Mouse (Mus musculus): ENCODE results near the gene P2rx7. TPM values are rescaled to one million over a fixed set of nuclear protein-coding genes. Genes with fewer than 3 reads are reported as not detected.

The P2rx7 gene
- polyA plus RNA-seq, 1 experiment: 7.7 TPM

DNA sequence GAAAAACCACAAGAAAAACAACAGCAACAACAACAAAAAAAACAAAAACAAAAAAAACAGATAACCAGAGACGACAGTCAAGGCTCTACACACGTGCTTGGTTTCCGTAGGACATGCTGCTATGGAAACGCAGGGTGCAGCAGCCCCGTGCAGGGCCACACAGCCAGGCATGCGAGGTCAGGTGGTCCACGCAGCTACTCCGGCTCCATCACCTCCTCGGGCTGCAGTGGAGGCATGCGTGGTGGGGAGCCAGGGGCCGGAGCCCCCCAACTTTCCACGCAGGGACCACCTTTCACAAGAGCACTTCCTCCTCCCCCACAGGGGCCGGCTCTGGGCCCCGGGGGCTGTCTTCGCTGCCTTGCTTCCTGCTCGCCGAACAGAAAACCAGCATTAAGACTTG lies 90.2 kb downstream of the P2rx7 start:
- DNase-seq (ENCODE audit: low read depth): no peak
- TF ChIP-seq CTCF (IDR thresholded peaks at IDR 0.05; ENCODE audit: borderline replicate concordance, extremely low read depth, insufficient read depth, insufficient read length): no peak
- no peak for TF ChIP-seq POLR2A (IDR thresholded peaks at IDR 0.05; ENCODE audit: borderline replicate concordance, extremely low read depth, insufficient read depth, insufficient read length, poor library complexity, severe bottlenecking)

DNA sequence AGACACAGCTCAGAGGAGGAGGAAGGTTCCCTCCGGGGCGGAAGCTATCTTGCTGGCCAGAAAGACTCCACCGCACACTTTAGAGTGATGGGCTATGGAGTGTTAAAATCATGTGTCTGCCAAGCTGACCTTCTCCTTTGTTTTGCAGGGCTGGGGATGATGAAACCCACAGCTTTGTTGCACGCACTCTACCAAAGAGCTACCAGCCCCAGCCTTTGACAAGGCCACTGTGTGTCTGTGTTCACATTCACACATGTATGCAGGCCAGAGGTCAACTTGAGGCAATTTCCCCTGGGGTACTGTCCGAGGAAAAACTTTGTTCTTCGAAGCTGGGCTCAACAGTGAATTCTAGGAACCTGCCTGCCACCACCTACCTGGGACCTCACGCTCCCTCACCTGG lies 92.1 kb downstream of the P2rx7 start:
- TF ChIP-seq CTCF (IDR thresholded peaks at IDR 0.05; ENCODE audit: borderline replicate concordance, extremely low read depth, insufficient read depth, insufficient read length): no peak
- no peak for TF ChIP-seq POLR2A (IDR thresholded peaks at IDR 0.05; ENCODE audit: borderline replicate concordance, extremely low read depth, insufficient read depth, insufficient read length, poor library complexity, severe bottlenecking)
- no peak for DNase-seq (ENCODE audit: low read depth)

DNA sequence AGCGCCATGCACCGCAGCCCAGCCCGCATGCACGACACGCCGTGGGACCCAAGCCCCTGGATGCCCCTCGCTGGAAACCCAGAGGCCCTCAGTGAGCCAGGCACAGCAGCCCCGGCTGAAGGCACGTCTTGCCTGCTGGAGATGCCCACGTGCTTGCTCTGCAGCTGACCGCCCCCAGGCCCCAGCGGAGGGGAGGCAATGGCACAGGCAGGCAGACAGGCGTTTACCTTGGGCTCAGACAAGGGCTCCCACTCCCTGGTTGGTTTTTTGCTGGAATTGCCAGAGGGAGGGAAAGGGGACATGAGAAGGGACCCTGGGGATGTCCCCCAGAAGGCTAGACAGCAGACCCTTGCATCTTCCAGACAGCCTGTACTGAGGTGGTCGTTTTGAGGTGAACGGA lies 93.0 kb downstream of the P2rx7 start:
- DNase-seq (ENCODE audit: low read depth): no peak
- TF ChIP-seq CTCF (IDR thresholded peaks at IDR 0.05; ENCODE audit: borderline replicate concordance, extremely low read depth, insufficient read depth, insufficient read length) (no peak), POLR2A (IDR thresholded peaks at IDR 0.05; ENCODE audit: borderline replicate concordance, extremely low read depth, insufficient read depth, insufficient read length, poor library complexity, severe bottlenecking) (no peak)

Other genes with a start within 250 kb of the P2rx7 start
- gene Anapc7, start 222.2 kb upstream of the P2rx7 start, polyA plus RNA-seq (2012; rRNA removed): 43.1 and 53.4 TPM in 2 replicates
- gene Atp2a2, start 141.7 kb upstream of the P2rx7 start, polyA plus RNA-seq (2012; rRNA removed): 102 and 136 TPM in 2 replicates
- gene Ift81, start 29.4 kb upstream of the P2rx7 start, polyA plus RNA-seq (2012; rRNA removed): 26.1 and 26.9 TPM in 2 replicates
- 9.7 and 13.1 TPM in 2 replicates for gene P2rx4, start 63.6 kb downstream of the P2rx7 start, polyA plus RNA-seq (2012; rRNA removed)
- 53.0 and 59.7 TPM in 2 replicates for gene Camkk2, start 135.5 kb downstream of the P2rx7 start, polyA plus RNA-seq (2012; rRNA removed)
- 621 and 683 TPM in 2 replicates for gene Anapc5, start 177.4 kb downstream of the P2rx7 start, polyA plus RNA-seq (2012; rRNA removed)
- gene Rnf34, start 206.1 kb downstream of the P2rx7 start, polyA plus RNA-seq (2012; rRNA removed): 30.9 and 33.1 TPM in 2 replicates

Measured in brain, embryonic 14.5 days (tissue).